Mouse (Mus musculus): Measurements from ENCODE around the gene Actb. TPM values are rescaled to one million over a fixed set of nuclear protein-coding genes. Genes with fewer than 3 reads are reported as not detected.

Gene Actb
- polyA plus RNA-seq, 1 experiment from 2014 or later: 6,568 TPM

DNA sequence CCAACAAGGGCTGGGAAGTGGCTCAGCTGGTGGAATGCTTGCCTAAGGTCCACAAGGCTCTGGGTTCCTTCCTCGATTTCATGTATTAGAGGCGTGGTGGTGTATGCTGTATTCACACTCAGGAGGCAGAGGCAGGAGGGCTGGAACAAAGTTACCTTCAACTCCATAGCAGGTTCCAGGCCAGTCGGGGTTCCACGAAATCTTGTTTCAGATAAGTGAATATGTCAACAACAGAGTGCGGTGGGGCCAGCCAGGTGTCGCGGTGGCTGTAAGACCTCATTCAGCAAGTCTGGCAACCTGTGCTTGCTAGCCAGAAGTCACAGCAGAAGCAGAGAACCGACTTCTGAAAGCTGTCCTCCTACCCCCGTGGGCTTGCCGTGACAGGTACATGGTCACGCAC, 8.7 kb upstream of the Actb start:
- Histone ChIP-seq H3K36me3 (ENCODE audit: control insufficient read depth, insufficient read depth) (no peaks in the 10 kb centered on the region), H3K9me3 (replicated peaks; ENCODE audit: control insufficient read depth, low read length) (no peaks in the 10 kb centered on the region), H3K9ac (ENCODE audit: low read depth, low read length) (no peak overlapping the region), H3K27ac (ENCODE audit: low read length) (no peak overlapping the region), H3K4me3 (ENCODE audit: low read depth, low read length) (no peak overlapping the region), H3K4me2 (ENCODE audit: low read depth, low read length) (no peak overlapping the region), H3K4me1 (ENCODE audit: control insufficient read depth, low read depth, low read length) (peaks cover 30% of the 10 kb centered on the region), H3K27me3 (ENCODE audit: control insufficient read depth, insufficient read depth, low read depth, low read length) (no peaks in the 10 kb centered on the region)
- 75% methylated on average over 11 of the region's 11 CpGs for WGBS (ENCODE audit: insufficient replicate concordance)
- ATAC-seq (ENCODE audit: low read depth): no peak

DNA sequence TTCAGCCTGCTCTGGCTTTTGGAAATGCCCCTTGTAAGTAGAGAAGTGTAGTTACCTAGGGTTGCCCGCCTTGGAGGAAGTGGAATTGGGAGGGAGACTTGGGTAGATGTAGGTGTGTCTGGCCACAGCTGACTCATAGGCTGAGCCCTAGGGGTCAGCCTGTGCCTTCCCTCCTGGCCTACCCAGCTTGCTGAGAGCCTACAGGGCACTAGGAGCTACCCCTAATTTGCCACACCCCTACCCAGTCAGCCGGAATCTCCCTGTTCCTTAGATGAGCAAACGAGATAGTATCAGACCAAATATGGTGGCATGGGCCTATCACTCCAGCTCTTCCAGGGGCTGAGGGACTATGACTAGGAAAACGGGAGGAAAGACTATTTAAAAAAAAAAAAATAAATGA, 6.2 kb upstream of the Actb start:
- peaks cover 43% of the 10 kb centered on the region for H3K4me1 ChIP-seq (ENCODE audit: control insufficient read depth, low read depth, low read length)
- no peak for ATAC-seq (ENCODE audit: low read depth)
- H3K9me3 ChIP-seq (replicated peaks; ENCODE audit: control insufficient read depth, low read length): no peaks in the 10 kb centered on the region
- no peaks in the 10 kb centered on the region for H3K27me3 ChIP-seq (ENCODE audit: control insufficient read depth, insufficient read depth, low read depth, low read length)
- WGBS (ENCODE audit: insufficient replicate concordance): 53% methylated on average over 4 of the region's 4 CpGs
- H3K4me2 ChIP-seq (ENCODE audit: low read depth, low read length): no peak overlapping the region
- H3K4me3 ChIP-seq (ENCODE audit: low read depth, low read length): no peak overlapping the region
- no peak overlapping the region for H3K9ac ChIP-seq (ENCODE audit: low read depth, low read length)
- H3K36me3 ChIP-seq (ENCODE audit: control insufficient read depth, insufficient read depth): no peaks in the 10 kb centered on the region
- peak overlapping the region; percentile 22 for H3K27ac ChIP-seq (ENCODE audit: low read length)

DNA sequence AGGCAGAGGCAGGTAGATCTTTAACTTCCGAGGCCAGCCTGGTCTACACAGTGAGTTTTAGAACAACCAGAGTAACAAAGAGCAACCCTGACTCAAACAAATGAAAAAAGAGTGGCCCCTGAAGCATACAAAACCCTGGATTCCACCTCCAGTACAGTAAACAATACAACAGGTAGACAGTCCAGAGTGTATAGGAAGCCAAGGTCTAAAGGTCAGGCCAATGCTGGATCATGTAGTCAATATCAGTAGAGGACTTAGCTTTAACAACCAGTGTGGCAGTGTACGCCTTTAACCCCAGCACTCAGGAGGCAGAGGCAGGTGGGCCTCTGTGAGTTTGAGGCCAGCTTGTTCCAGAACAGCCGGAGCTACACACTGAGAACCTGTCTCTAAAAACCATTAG, 5.8 kb upstream of the Actb start:
- no peak overlapping the region for H3K4me3 ChIP-seq (ENCODE audit: low read depth, low read length)
- WGBS (ENCODE audit: insufficient replicate concordance): 69% methylated on average over 3 of the region's 3 CpGs
- no peaks in the 10 kb centered on the region for H3K27me3 ChIP-seq (ENCODE audit: control insufficient read depth, insufficient read depth, low read depth, low read length)
- ATAC-seq (ENCODE audit: low read depth): peak; percentile 55
- no peak overlapping the region for H3K9ac ChIP-seq (ENCODE audit: low read depth, low read length)
- no peak overlapping the region for H3K4me2 ChIP-seq (ENCODE audit: low read depth, low read length)
- peak overlapping the region; percentile 22 for H3K27ac ChIP-seq (ENCODE audit: low read length)
- no peaks in the 10 kb centered on the region for H3K36me3 ChIP-seq (ENCODE audit: control insufficient read depth, insufficient read depth)
- H3K9me3 ChIP-seq (replicated peaks; ENCODE audit: control insufficient read depth, low read length): no peaks in the 10 kb centered on the region
- peaks cover 47% of the 10 kb centered on the region for H3K4me1 ChIP-seq (ENCODE audit: control insufficient read depth, low read depth, low read length)

DNA sequence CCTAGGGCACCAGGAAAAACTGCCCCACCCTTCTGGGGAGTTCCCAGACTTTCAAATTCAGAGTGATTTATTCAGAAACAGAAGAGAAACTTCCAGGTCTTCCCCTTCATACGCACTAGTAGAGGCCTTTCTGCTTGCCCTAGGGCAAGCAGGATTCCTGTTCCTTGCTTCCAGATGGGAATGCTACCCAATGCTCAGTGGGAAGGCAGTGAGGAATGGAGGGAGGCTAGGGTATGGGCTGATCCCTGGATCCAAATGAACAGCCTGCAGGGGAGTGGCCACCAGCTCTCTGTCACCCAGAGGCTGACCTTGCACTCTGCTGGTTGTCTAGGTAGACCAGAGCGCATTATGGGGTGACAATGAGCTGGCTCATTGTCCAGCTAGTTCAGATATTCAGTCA, 5.1 kb upstream of the Actb start:
- Histone ChIP-seq H3K4me2 (ENCODE audit: low read depth, low read length) (no peak overlapping the region), H3K27me3 (ENCODE audit: control insufficient read depth, insufficient read depth, low read depth, low read length) (no peaks in the 10 kb centered on the region), H3K4me3 (ENCODE audit: low read depth, low read length) (no peak overlapping the region), H3K4me1 (ENCODE audit: control insufficient read depth, low read depth, low read length) (peaks cover 52% of the 10 kb centered on the region), H3K9me3 (replicated peaks; ENCODE audit: control insufficient read depth, low read length) (no peaks in the 10 kb centered on the region), H3K27ac (ENCODE audit: low read length) (peak overlapping the region; percentile 22), H3K36me3 (ENCODE audit: control insufficient read depth, insufficient read depth) (no peaks in the 10 kb centered on the region), H3K9ac (ENCODE audit: low read depth, low read length) (no peak overlapping the region)
- ATAC-seq (ENCODE audit: low read depth): no peak
- WGBS (ENCODE audit: insufficient replicate concordance): 89% methylated on average over 2 of the region's 2 CpGs

DNA sequence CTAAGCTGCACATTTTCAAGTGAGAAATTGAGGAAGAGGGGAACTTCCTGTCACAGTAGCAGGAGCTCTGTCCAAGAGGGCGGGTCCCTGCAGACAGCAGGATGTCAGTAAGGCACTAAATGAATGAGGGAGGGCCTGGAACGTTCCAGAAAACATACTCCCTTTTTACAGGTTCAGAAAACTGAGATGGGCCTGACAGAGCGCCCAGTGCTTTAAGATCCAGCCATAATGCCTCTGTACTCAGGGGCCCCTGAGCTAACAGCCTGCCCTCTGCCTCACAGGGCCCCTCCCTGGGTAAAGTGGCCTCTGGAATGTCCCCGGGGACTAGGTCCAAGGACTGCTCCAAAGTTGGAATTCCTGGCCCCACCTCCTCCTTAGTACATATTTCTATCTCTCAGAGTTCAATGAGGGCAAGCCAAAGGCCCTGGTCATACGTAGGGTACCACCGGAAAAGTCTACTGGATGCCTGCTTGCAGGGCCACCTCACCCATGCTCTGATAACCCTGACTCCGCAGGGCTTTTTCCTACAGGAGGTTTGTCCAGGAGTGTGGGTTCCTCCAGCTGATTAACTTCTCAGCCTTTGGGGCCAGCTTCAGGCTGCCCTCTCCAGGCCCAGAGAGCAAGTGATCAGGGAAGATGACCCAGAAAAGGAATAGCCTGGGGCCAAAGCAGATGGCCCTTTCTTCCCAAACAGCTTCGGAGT, 3.2 kb upstream of the Actb start:
- Histone ChIP-seq H3K9me3 (replicated peaks; ENCODE audit: control insufficient read depth, low read length) (no peaks in the 10 kb centered on the region), H3K27me3 (ENCODE audit: control insufficient read depth, insufficient read depth, low read depth, low read length) (no peaks in the 10 kb centered on the region), H3K4me1 (ENCODE audit: control insufficient read depth, low read depth, low read length) (peaks cover 55% of the 10 kb centered on the region), H3K4me2 (ENCODE audit: low read depth, low read length) (peak overlapping the region; percentile 30), H3K9ac (ENCODE audit: low read depth, low read length) (peak overlapping the region; percentile 100), H3K27ac (ENCODE audit: low read length) (peak overlapping the region; percentile 100), H3K36me3 (ENCODE audit: control insufficient read depth, insufficient read depth) (peaks cover 8% of the 10 kb centered on the region), H3K4me3 (ENCODE audit: low read depth, low read length) (no peak overlapping the region)
- ATAC-seq (ENCODE audit: low read depth): no peak
- WGBS (ENCODE audit: insufficient replicate concordance): 32% methylated on average over 8 of the region's 8 CpGs

DNA sequence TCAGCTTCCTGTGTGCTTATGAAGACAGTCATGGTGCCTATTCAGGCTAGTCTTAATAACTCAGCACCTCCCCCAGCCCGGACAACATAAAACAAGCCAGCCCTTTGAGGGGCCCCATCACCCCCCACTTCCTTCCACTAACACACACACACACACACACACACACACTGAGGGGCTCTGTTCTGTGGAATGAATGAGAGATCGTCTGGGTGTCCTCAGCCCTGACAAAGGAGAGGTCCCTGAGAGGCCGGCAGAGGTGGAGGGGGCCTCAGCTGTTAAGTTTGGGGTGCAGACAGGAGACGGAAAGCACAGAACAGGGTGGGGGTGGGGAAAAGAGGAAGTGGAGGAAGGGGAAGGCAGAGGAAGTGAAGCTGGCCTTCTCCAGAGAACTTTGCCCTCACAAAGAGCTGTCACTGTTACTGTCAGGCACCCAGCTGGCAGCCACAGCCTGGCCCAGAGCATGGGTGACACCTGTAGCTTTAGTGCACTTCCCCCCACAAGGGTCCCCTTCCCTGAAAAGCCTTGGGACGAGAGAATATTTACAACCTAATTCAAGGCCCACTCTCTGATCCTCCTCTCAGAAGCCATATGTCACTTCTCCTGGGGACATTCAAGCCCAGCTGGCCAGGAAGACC, 2.5 kb upstream of the Actb start:
- peaks cover 15% of the 10 kb centered on the region for H3K36me3 ChIP-seq (ENCODE audit: control insufficient read depth, insufficient read depth)
- peak overlapping the region; percentile 91 for H3K4me2 ChIP-seq (ENCODE audit: low read depth, low read length)
- H3K4me3 ChIP-seq (ENCODE audit: low read depth, low read length): no peak overlapping the region
- peaks cover 62% of the 10 kb centered on the region for H3K4me1 ChIP-seq (ENCODE audit: control insufficient read depth, low read depth, low read length)
- no peaks in the 10 kb centered on the region for H3K27me3 ChIP-seq (ENCODE audit: control insufficient read depth, insufficient read depth, low read depth, low read length)
- H3K27ac ChIP-seq (ENCODE audit: low read length): peak overlapping the region; percentile 100
- WGBS (ENCODE audit: insufficient replicate concordance): 19% methylated on average over 5 of the region's 5 CpGs
- no peak for ATAC-seq (ENCODE audit: low read depth)
- H3K9me3 ChIP-seq (replicated peaks; ENCODE audit: control insufficient read depth, low read length): no peaks in the 10 kb centered on the region
- peak overlapping the region; percentile 100 for H3K9ac ChIP-seq (ENCODE audit: low read depth, low read length)

DNA sequence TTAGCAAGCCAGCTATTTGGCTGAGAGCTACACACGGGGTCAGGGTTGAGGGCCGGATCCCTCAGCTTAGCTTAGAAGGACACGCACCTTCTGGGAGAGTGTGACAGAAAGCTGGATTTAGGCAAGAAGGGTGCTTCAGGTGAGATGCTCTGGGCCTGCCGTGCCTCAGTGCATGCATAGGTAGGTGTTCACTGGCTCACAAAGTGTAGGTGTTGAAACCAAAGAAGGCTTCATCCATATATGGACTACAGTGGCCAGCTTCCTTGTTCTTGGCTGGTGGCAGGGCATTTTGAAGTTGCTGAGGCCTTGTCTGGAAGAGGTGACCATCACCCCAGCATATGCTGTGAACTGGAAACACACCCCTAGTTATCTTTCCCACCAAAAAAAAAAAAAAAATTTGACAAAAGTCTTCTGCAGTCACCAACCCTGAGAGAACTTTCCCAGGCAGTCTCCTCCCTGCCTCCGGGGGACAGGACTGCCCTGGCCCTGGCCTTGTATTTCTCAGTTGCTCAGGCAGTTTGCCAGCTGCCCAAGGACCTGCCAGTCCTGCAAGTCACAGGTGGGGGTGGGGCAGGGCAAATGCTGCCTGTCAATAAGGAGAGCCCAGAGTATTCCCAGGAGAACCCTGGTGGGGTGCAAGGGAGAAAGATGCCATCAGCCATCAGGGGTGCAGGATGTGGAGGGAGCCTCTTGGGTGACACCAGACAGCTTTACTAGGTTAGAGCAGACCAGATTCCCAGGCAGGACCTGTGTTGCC, 1.4 kb upstream of the Actb start:
- WGBS (ENCODE audit: insufficient replicate concordance): 61% methylated on average over 5 of the region's 5 CpGs
- H3K27ac ChIP-seq (ENCODE audit: low read length): peak overlapping the region; percentile 100
- H3K9ac ChIP-seq (ENCODE audit: low read depth, low read length): peak overlapping the region; percentile 100
- peak overlapping the region; percentile 91 for H3K4me2 ChIP-seq (ENCODE audit: low read depth, low read length)
- H3K4me3 ChIP-seq (ENCODE audit: low read depth, low read length): peak overlapping the region; percentile 99; the same call in 1 of the 2 replicates
- H3K36me3 ChIP-seq (ENCODE audit: control insufficient read depth, insufficient read depth): peaks cover 24% of the 10 kb centered on the region
- H3K9me3 ChIP-seq (replicated peaks; ENCODE audit: control insufficient read depth, low read length): no peaks in the 10 kb centered on the region
- H3K27me3 ChIP-seq (ENCODE audit: control insufficient read depth, insufficient read depth, low read depth, low read length): no peaks in the 10 kb centered on the region
- ATAC-seq (ENCODE audit: low read depth): no peak
- H3K4me1 ChIP-seq (ENCODE audit: control insufficient read depth, low read depth, low read length): peaks cover 64% of the 10 kb centered on the region

DNA sequence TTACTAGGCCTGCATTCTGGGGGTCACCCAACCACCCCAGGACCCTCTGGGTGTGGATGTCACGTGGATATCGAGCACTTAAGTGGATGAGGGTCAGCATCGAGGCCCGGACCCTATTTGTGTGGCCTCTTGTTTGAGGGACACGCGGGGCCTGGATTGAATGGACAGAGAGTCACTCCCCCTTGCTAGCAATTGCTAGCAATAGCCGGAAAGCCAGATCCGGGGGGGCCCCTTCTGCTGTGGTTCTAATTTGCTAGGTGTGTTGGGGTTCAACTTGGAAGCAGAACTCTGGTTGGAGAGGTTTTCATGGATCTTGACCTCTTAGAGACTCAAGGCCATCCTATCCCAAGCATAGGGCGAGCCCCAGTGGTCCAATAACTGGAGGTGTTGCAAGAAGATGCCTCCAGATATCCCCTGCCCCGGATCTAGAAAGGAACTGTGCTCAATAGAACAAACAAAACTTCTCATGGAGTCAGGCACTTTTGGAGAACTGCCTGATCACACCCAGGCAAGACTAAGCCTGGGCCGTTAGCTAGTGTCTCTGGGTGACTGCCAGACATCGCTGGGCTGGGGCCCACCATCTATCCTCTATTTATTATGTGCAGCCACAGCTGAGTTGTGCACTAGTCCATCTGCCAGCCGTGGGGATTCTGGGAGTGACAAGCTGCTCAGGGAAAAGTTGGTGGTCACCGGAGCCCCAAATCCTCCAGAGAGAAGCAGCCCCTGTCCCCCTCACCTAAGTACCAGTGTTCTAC, 671 bp upstream of the Actb start:
- H3K27me3 ChIP-seq (ENCODE audit: control insufficient read depth, insufficient read depth, low read depth, low read length): no peaks in the 10 kb centered on the region
- peaks cover 57% of the 10 kb centered on the region for H3K4me1 ChIP-seq (ENCODE audit: control insufficient read depth, low read depth, low read length)
- WGBS (ENCODE audit: insufficient replicate concordance): 32% methylated on average over 14 of the region's 14 CpGs

More for the DNA sequence above, 671 bp upstream of the Actb start:
- no peak for ATAC-seq (ENCODE audit: low read depth)
- peak overlapping the region; percentile 100 for H3K27ac ChIP-seq (ENCODE audit: low read length)
- peaks cover 31% of the 10 kb centered on the region for H3K36me3 ChIP-seq (ENCODE audit: control insufficient read depth, insufficient read depth)
- H3K9ac ChIP-seq (ENCODE audit: low read depth, low read length): peak overlapping the region; percentile 100
- no peaks in the 10 kb centered on the region for H3K9me3 ChIP-seq (replicated peaks; ENCODE audit: control insufficient read depth, low read length)
- H3K4me2 ChIP-seq (ENCODE audit: low read depth, low read length): peak overlapping the region; percentile 91
- peak overlapping the region; percentile 99 for H3K4me3 ChIP-seq (ENCODE audit: low read depth, low read length)

Data from liver, embryonic 16.5 days (tissue).